Mouse (Mus musculus): ENCODE data around the gene Tmem235. TPM values are rescaled to one million over a fixed set of nuclear protein-coding genes. Genes with fewer than 3 reads are reported as not detected.

Tmem235 gene
- total RNA-seq, 2 experiments from 2014 or later, result not detected

DNA sequence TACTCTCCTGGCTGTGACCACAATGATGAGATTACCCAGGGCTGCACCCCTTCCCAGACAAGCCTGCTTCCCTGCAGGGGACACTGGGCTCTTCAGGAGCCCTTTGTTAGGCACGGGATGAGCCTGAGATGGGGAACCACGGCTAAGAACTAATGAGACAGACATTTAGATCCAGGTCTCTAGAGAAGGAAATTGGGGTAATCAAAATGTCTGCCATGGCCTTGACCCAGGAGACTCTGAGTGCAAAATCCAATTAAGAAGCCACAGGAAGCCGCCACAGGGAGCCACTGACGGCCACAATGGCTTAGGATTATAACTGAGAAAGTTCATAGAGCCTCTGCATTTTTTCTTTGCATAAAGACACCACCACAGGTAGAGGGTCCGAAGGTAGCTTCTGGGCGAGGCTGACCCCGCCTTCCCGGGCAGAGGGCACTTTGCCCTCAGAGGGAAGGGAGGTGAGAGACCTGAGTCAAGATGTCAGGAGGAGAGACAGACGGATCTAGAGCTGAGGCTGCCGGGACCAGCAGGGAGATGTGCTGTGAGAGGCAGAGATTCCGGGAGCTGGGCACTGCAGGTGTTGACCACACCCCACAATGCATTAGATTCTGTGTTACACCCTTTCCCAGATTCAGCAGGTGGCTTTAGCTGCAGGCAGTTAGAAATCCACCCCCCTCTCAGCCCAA lies 2.8 kb downstream of the Tmem235 start:
- no peak for DNase-seq (ENCODE audit: low spot score in 2 of 2)

DNA sequence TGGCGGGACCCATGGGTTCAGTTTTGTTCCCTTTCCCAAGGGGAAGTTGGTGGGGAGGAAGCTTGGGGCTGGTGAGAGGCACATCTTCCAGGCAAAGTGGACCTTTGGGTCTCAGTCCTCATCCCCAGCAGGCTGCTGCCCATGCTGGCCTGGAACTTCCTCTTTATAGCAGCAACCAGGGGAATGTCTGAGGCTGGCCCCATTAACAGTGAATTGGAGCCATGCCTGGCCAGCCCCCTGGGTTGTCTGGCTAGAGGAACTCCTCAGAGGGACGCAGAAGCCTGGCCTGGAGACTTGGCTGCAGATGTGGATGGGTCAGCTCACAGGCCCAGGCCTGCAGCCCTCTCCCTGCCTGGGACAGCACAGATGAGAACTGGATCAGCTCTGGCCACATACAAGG lies 4.3 kb downstream of the Tmem235 start:
- DNase-seq (ENCODE audit: low spot score in 2 of 2), result no peak

DNA sequence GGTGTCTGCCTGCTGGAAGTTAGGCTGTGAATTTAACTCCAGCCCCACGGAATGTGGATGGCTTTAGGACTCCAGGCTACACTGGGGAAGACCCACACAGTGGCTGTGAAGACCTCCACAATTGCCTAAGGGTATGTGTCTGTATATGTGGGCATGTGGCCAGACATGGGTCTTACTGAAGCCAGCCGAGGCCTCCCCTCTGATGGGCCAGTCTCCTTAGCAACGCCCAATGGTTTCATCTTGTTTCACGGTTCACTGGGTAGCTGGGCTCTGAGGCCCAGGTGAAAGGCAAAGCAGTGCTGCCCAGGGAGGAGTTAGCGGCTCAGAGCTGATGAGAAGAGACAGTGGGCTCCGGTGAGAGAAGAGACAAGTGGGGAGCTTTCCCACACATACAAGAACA lies 5.4 kb downstream of the Tmem235 start:
- DNase-seq (ENCODE audit: low spot score in 2 of 2), result no peak

DNA sequence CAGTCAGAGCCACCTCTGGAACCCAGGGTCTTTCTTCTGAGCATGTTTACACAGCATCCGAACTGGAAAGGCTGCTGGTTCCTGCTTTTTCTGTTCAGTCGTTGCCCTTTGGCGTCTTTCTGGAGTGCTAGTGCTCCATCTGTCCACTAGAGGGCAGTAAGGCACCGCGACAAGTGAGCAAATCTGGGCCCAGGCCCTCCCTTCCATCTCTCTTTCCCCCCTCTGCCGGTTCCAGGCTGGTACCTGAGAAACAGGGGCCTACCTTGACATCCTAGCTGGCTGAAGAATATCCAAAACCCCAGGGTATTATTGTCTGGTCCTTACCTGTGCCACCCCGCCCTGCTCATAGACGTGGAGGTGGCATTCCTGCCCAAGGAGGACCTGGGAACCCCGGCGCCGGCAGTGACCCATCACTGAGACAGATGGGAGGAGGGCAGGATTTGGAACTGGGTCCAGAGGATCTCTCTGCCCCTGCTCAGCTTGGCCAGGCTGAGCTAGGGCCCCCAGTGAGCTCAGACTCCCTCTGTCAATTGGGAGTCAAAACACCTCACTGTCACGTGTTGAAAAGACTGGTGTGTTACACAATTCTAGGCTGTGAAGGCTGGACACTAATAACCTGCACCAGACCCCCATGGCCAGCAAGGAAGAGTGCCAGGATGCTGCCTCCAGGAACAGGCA lies 10.3 kb downstream of the Tmem235 start:
- peak; percentile 58 to 69 for DNase-seq (ENCODE audit: low spot score in 2 of 2)

DNA sequence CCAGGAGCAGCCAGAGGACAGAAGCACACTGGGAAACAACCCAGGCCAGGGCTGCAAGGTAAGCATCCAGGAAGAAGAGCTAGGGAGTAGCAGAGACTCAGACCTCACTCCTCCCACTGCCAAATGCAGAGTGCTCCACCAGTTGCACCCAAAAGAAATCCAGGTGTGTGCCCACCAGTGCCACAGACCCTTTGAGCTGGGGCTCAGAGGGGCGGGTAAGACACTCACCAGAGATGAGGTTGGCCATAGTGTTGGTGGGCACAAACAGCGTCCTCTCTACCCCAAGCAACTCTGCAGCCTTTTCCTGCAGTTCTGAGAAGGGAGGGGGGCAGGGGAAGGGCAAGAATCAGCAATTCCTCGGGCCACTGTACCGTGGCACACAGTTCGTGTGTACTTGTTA lies 10.8 kb downstream of the Tmem235 start:
- no peak for DNase-seq (ENCODE audit: low spot score in 2 of 2)

DNA sequence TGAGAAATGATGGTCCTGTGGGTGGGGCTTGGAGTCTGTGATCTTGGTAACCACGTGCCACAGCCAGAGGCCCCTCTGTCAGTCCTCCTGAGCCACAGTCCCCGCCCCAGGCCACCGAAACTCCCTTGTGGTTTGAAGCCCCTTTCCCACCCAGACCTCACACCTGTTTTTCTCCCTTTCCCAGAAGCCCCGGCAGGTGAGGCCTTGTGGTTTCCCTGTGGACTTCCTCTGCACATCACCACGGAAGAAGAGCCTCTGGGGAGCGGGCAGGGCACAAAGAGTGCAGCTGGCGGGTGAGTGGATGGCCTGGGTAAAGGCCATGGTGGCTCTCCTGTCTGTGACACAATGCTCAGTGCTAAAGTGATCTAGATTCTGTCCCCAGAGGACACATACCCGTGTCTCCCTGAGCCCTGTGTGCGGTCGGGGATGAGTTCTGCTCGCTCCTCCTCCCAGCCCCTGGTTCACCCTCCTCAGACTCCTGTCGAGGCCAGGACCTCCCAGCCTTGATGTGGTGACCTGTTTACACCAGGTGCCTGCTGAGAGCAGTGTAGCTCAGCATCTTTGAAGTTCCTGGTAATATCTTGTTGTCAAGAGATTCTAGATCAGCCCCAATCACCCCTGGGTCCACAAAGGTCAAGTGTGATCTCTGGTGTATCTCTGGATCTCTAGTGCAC lies 11.5 kb downstream of the Tmem235 start:
- no peak for DNase-seq (ENCODE audit: low spot score in 2 of 2)

DNA sequence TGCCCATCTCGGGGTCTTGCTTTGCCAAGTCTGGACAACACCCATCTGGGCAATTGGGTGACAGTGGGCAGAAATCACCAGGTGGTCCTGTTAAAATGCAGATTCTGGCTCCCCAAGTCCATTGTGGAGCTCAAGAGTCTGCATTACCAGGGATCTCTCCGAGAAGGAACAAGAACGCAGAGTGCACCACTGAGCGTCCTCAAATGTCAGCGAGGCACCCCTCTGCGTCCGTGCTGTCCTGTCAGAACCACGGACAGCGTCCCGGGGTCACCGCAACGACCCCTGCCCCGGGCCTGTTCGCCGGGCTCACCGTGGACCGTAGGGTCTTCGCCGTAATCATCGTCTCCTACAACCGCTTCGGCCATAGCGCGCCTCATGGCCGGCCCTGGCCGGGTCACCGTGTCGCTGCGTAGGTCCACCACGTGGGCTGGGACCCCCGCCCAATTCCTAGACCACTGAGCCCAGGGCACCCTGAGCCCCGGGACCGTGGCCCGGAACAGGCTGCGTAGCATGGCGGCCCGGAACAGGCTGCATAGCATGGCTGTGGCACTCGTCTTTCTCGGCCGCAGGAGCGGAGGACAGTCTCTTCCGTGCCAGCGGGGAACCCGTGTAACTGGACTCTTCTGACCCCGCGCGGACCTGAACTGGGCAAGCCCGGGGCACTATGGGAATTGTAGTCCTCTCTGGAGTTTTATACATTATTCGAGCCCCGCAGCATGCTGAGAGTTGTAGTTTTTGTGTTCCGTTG lies 12.5 kb downstream of the Tmem235 start, which contains the start of gene Tha1:
TSS of gene Tha1 (minus strand) at position 621 of the 748 bp plus-strand sequence.
- DNase-seq (ENCODE audit: low spot score in 2 of 2), result peak; percentile 74 to 84

DNA sequence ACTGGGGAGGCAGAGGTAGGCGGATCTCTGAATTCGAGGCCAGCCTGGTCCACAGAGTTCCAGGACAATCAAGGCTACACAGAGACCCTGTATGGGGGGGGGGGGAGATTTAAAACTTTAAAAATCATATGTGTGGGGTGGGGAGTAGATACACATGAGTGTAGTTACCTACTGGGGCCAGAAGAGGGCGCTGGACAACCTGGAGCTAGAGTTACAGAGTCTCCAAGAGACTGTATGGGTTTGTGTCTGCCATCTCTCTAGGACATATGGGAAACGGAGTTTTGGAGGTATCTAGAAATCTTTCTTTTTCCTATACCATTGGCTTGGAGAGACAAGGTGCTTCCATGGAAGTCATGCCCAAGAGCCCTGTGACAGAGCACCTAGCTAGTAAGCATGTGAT lies 13.9 kb downstream of the Tmem235 start:
- no peak for DNase-seq (ENCODE audit: low spot score in 2 of 2)

DNA sequence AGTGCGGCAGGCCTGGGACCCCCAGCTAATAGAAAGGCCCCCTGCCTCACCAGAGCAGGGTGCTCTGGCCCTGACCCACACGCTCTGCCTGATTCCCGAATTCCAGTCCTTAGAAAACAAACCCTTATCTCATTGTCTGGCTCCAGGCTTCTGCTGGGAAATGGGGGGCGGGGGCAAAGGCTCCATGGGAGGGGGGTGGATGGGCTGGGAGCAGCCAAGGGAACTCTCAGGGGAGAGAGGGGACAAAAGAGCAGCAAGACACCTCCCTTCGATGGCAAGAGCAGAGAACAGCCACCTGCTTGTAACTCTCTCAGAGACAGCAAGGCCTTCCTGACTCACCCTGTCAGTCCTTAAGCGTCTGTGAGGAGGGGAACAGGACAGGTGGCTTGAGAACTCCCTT lies 15.1 kb downstream of the Tmem235 start:
- no peak for DNase-seq (ENCODE audit: low spot score in 2 of 2)

DNA sequence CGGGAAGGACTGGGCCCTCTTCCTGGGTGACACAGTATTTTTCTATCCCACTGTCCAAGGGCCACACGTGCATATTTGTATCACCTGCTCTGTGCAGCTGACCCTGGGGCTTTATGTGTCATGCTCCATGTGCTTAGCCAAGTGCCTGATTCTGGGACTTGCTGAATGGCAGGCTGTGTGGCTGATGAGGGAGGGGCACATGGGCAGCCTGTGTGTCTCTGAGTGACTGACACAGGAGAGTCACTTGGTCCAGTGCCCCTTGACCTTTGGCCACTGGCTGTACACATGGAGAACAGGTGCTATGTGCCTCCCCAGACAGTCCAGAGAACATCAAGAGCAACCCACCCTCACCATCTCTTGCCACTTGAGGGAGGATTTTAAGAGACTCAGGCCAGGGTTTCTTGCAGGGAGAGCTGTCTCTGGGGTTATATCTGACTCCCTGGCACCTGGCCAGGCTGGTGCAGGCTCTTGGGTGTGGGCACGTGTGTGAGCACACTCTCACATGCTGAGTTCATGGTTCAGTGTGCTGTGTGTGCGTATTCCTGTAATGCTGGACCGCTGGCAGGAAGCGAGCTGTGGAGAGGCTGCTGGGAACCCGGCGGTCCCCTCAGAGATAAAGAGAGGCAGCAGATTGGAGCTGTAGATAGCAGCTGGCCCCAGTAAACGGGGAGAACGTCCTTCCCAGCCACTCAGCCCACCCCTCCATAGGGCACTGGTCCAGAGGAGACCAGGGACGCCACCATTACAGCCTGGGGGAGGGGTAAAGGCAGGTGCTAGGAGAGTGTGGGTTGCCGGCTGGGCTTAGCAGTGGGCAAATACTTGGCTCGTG lies 17.6 kb downstream of the Tmem235 start:
- DNase-seq (ENCODE audit: low spot score in 2 of 2), result peak in 1 of 2 experiments; percentile 47

DNA sequence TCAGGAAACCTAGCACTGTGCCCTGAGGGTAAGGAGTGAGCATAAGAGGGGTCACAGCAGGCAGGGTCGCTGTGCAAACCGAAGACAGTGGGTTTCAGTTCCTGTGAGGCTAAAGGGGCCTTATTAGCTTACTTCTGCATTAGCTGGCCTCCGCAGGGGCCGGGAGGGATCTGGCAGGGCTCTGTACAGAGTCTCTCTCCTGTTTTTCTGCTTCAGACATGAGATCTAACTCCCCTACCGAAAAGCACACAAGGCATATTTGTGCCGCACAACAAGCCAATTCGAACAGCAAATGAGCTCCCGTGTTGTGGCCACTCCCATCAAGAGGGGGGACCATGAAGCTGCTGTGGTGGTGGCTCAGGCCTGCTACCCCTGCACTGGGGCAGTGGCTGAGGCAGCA lies 18.3 kb downstream of the Tmem235 start:
- no peak for DNase-seq (ENCODE audit: low spot score in 2 of 2)

DNA sequence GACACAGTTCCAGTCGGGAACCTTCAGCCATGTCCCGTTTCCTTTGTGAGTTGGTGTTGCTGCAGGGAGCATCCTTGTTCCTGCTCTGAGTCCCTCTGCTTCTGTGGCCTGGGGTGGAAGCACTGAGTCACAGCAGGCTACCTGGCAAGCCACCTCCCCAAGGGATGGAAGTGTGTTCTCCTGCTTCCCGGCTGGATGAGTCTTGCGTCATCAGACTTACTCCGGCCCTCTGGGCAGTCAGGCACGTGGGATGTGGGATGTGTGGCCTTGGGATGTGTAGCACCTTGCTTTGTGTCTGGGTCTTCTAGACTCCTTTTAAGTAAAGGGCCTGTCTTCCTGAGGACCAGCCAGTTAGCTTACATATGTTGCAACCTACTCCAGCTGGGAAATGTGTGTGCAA lies 19.1 kb downstream of the Tmem235 start:
- no peak for DNase-seq (ENCODE audit: low spot score in 2 of 2)

DNA sequence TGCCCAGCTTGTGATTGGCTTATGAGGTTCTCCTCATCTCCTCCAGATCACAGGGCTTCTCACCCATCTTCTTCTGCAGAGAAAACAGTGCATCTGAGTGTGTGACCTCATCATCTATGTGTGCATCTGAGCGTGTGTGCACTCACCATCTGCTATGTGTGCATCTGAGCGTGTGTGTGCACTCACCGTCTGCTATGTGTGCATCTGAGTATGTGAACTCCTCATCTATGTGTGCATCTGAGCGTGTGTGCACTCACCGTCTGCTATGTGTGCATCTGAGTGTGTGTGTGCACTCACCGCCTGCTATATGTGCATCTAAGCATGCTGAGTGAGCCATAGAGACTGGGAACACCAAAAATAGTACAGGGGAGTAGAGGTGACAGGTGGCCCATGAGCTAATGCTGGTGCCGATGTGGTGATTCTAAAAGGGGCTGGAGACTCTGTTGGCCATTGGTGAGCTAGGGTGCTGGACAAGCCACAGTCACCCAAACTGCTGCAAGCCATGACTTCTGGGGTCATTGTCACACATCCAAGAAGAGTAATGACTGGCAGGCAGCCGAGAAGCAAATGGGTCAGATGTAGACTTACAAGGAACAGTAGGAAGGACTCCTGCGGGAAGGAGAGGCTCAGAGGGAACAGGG lies 19.9 kb downstream of the Tmem235 start:
- no peak for DNase-seq (ENCODE audit: low spot score in 2 of 2)

DNA sequence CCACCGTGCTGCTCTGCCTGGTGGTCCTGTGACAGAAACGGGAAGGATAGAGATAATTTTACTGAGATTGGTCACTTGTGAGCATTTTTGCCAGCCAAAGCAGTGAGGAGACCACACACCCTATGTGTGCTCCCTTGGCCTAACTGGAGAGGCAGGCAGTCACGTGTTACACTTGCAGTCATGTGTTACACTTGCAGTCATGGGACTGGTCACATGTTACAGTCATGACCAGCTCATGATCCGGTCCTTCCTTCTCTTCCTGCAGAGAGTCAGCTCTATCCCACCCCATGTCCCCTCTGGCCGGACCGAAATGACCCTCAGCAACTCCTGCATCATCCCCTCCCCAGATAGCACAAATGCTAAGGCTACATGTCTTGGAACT lies 20.4 kb downstream of the Tmem235 start:
- no peak for DNase-seq (ENCODE audit: low spot score in 2 of 2)

DNA sequence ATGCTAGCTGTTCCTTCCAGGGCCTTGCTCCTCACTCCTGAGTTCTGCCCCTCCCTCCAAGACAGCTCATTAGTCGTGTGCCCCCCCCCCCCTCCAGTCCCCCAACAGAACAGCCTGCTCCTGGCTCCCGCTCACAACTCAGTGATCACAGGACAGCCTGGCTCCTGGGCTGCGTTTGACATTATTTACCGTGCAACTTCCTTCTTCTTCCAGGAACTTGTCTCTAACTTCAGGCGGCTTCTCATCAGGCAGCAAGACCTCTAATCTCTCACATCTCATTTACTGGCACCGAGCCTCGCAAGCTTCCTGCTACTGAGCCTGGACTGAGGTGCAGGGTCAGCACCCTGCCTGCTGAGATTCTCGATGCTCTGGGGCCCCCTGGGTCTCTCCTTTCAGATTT lies 21.2 kb downstream of the Tmem235 start:
- no peak for DNase-seq (ENCODE audit: low spot score in 2 of 2)

DNA sequence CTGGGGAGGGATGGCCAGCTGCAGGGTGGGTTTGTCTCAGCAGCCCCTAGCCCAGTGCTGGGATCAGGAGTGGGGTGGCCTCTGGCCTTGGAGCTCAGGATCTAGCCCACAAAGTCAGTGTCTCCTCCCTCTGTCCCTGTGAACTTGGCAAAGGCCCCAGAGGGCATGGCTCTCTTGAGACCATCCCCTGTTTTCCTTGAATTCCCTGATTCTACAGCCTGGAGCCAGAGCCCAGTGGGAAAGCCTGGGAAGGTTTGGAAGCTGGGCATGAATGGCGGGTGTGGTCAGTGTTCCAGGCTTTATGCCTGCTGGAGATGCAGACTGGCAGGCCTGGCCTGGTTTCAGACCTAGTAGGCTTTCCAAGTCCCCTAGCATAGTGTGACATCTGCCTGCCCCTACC lies 21.7 kb downstream of the Tmem235 start:
- no peak for DNase-seq (ENCODE audit: low spot score in 2 of 2)

DNA sequence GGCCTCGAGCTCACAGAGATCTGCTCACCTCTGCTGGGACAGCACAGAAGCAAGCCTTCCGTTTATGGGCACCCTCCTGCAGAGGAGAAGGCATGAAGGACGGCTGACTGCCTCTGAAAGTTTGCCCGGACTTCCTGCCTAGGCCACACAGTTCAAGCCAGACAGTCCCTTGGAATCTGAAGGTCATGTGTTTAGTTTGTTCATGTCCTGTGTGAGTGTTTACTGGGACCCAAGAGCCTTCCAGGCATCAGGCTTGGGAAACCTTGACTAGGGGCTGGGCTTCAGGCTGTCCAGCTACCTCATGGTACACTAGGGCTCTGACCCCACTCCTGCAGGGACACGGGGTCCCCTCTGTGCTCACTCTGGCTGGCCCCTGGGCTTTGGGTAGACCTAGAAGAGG lies 25.4 kb downstream of the Tmem235 start:
- no peak for DNase-seq (ENCODE audit: low spot score in 2 of 2)

DNA sequence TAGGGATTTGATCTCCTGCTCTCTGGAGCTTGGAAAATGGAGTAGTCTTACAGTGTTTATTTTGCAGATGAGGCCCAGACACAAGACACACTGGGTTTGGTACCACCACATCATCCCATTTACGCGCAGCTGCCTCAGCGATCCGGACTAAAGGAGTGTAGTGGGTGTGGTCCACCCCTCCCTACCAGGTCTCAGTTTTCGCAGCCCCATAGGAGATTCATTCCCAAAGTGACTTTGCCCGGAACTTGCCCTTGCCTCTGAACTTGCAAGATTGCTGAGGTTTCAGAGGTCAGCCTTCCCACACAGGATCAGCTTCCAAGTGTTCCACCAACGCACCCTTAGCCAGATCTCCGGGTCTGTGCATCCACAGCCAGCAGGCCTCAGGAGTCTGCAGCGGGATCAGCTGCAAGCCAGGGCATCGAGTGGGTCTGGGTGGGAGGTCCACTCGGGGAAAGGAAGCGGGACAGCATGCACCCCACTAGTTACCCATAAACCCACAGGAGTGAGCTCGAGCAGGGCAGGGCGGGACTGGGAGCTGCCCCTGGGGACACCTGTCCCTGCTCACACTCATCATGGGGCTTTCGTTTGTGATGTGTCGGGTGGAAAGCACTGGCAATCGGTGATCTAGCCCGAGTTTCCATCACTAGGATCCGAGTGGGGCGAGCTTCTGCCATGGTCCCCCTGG lies 27.8 kb downstream of the Tmem235 start:
- DNase-seq (ENCODE audit: low spot score in 2 of 2), result no peak
